Mouse (Mus musculus) embryonic facial prominence, embryonic 11.5 days (tissue): Measurements from ENCODE around the gene Spock1. TPM values are rescaled to one million over a fixed set of nuclear protein-coding genes. Genes with fewer than 3 reads are reported as not detected.
"Not testable (repeated sequence)": the region's sequence is repeated elsewhere in the genome, so short reads cannot be mapped to it uniquely, and the experiment has no call there.

Source experiments
- ATAC-seq: fragments of 200-750 bp; cut with Nextera tagmentation; replicated peaks from 2 replicates; pipeline ENCODE4 v1.8.0; 2017; ENCODE audit warnings: low read depth; ENCODE audit not compliant: insufficient number of reproducible peaks, low FRiP score, low TSS enrichment
- DNase-seq: peaks from one replicate; pipeline ENCODE4 v3.0.0-alpha.2; 2015; ENCODE audit warnings: low spot score
- H3K27ac ChIP-seq: fragments of 300-500 bp; sonication (generic); replicated peaks from 2 replicates; pipeline ENCODE4 v1.5.1; 2014; ENCODE audit warnings: mild to moderate bottlenecking, low read depth, low read length, control low read depth
- H3K27me3 ChIP-seq: fragments of 300-500 bp; sonication (generic); 2 replicates; pipeline ENCODE4 v1.6.1; 2014; ENCODE audit warnings: mild to moderate bottlenecking, low read length, moderate library complexity, mixed read lengths; ENCODE audit not compliant: control insufficient read depth, insufficient read depth
- H3K36me3 ChIP-seq: fragments of 300-500 bp; sonication (generic); replicated peaks from 2 replicates; pipeline ENCODE4 v1.6.1; 2014; ENCODE audit warnings: low read depth, mild to moderate bottlenecking, low read length, moderate library complexity, mixed read lengths; ENCODE audit not compliant: control insufficient read depth, insufficient read depth
- H3K4me1 ChIP-seq: fragments of 300-500 bp; sonication (generic); 2 replicates; pipeline ENCODE4 v1.6.1; 2014; ENCODE audit warnings: low read length, mixed read lengths; ENCODE audit not compliant: control insufficient read depth, insufficient read depth
- H3K4me2 ChIP-seq: fragments of 300-500 bp; sonication (generic); 2 replicates; pipeline ENCODE4 v1.6.1; 2014; ENCODE audit warnings: low read depth, mild to moderate bottlenecking, control low read depth, low read length, moderate library complexity
- H3K4me3 ChIP-seq: fragments of 300-500 bp; sonication (generic); 2 replicates; pipeline ENCODE4 v1.5.1; 2014; ENCODE audit warnings: low read depth, low read length, control low read depth
- H3K9ac ChIP-seq: fragments of 300-500 bp; sonication (generic); replicated peaks from 2 replicates; pipeline ENCODE4 v1.6.1; 2014; ENCODE audit warnings: mild to moderate bottlenecking, control low read depth, low read length
- H3K9me3 ChIP-seq: fragments of 300-500 bp; sonication (generic); replicated peaks from 2 replicates; pipeline ENCODE4 v1.6.1; 2016; ENCODE audit warnings: mild to moderate bottlenecking, low read length, inconsistent platforms, mixed read lengths; ENCODE audit not compliant: control insufficient read depth
- WGBS: fragments of 180-500 bp; shearing (Covaris S2); extraction: QIAGEN DNeasy Blood & Tissue Kit; methylation state at CpG from one replicate; pipeline ENCODE4 v1.1.7; 2014; 5-methylcytosine and 5-hydroxymethylcytosine counted together
- polyA plus RNA-seq: library from polyadenylated mRNA; unstranded; fragments of >200 nt; fragmentation: Nextera tagmentation; extraction: Ambion mirVana; gene quantifications from 2 replicates; pipeline ENCODE4 v1.2.1, GENCODE M21; 2014

Gene Spock1
- polyA plus RNA-seq, 1 experiment from 2014 or later, result 7.6 TPM

- Histone ChIP-seq H3K36me3 (no peaks in the 10 kb centered on the region), H3K4me2 (no peak overlapping the region), H3K9me3 (no peaks in the 10 kb centered on the region), H3K9ac (no peak overlapping the region), H3K4me1 (no peaks in the 10 kb centered on the region), H3K4me3 (no peak overlapping the region), H3K27ac (no peak overlapping the region), H3K27me3 (no peaks in the 10 kb centered on the region)
- 78% methylated on average over 7 of the region's 7 CpGs for WGBS
- ATAC-seq (no peak), DNase-seq (no peak)
Observed at GRCm38 (mm10) chr13:57496778-57497177, 411.4 kb downstream of the Spock1 start.

DNA sequence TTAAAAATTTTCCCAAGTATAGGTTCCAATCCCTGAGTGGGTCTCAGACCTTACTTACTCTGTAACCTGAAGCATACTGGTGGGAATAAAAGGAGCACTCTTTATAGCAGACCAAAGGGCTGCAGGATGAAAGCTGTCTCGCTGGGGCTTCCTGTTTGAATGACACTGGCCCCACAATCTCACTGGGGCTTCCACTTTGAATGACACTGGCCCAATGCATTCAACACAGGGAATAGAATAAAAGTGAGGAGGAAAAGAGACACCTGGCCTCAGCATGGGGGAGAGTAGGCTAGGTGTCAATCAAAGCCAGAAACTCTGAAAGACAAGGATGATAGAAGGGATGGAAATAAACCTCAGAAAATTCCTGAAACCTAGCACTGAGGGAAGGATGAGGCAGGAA is 413.3 kb downstream of the Spock1 start:
- H3K27ac ChIP-seq, result no peak overlapping the region
- no peak for ATAC-seq
- no peak overlapping the region for H3K4me2 ChIP-seq
- no peaks in the 10 kb centered on the region for H3K27me3 ChIP-seq
- H3K4me3 ChIP-seq, result no peak overlapping the region
- no peak for DNase-seq
- H3K9me3 ChIP-seq, result no peaks in the 10 kb centered on the region
- no peaks in the 10 kb centered on the region for H3K36me3 ChIP-seq
- no peaks in the 10 kb centered on the region for H3K4me1 ChIP-seq
- WGBS, result 36% methylated on average over 1 of the region's 1 CpGs
- H3K9ac ChIP-seq, result no peak overlapping the region

GRCm38 (mm10) chr13:57488926-57489325 is 419.2 kb downstream of the Spock1 start:
- H3K4me2 ChIP-seq, result no peak overlapping the region
- no peak overlapping the region for H3K27ac ChIP-seq
- no peaks in the 10 kb centered on the region for H3K9me3 ChIP-seq
- DNase-seq (no peak), ATAC-seq (no peak)
- H3K9ac ChIP-seq, result no peak overlapping the region
- no peak overlapping the region for H3K4me3 ChIP-seq
- no peaks in the 10 kb centered on the region for H3K4me1 ChIP-seq
- WGBS, result 87% methylated on average over 8 of the region's 8 CpGs
- H3K27me3 ChIP-seq, result no peaks in the 10 kb centered on the region
- H3K36me3 ChIP-seq, result no peaks in the 10 kb centered on the region

GRCm38 (mm10) chr13:57484426-57485168 is 423.5 kb downstream of the Spock1 start:
- H3K9ac ChIP-seq, result no peak overlapping the region
- no peaks in the 10 kb centered on the region for H3K36me3 ChIP-seq
- H3K27me3 ChIP-seq, result no peaks in the 10 kb centered on the region
- DNase-seq, result no peak
- 82% methylated on average over 16 of the region's 16 CpGs for whole genome bisulfite sequencing
- ATAC-seq, result no peak
- H3K4me3 ChIP-seq, result no peak overlapping the region
- H3K27ac ChIP-seq, result no peak overlapping the region
- no peaks in the 10 kb centered on the region for H3K9me3 ChIP-seq
- H3K4me1 ChIP-seq, result no peaks in the 10 kb centered on the region
- no peak overlapping the region for H3K4me2 ChIP-seq

DNA sequence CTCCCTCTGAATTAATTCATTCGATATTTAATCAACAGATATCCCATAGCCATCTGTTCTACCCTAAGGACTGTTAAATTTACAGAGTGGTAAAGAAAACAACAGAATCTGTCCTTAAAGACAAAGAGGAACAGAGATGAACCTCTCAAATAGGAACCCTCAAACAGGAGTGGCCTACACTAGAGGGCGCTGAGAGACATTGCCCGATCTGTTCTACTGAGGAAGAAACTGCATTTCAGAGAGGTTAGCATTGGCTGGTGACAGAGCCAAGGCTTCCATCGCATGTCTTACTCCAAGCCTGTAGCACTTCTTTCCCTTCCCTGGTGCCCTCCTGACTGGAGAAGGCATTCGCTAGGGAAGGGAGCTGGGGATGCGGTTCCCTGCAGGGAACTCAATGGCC is 431.4 kb downstream of the Spock1 start:
- Histone ChIP-seq H3K4me3 (no peak overlapping the region), H3K27ac (no peak overlapping the region), H3K27me3 (no peaks in the 10 kb centered on the region), H3K4me1 (no peaks in the 10 kb centered on the region), H3K9ac (no peak overlapping the region), H3K4me2 (no peak overlapping the region), H3K9me3 (no peaks in the 10 kb centered on the region), H3K36me3 (no peaks in the 10 kb centered on the region)
- 27% methylated on average over 6 of the region's 6 CpGs for WGBS
- peak; percentile 58 for DNase-seq
- ATAC-seq, result no peak

DNA sequence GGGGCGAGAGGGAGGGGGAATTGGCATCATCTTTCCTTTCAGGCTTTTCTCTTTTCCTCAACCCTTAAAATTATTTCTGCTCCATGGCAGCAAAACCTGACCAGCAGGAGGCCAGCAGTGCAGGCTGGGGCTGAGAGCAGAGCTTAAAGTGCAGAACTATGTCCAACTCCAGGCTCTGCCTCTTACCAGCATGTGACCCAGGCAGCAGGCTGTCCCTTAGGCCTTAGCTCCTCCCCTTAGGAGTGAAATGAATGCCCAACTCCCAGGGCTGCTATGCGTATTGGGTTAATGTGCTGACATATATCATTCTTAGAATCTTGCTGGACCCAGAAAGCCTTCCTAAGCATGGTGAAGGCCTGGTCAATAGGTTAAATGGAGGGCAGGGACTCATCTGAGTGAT is 434.1 kb downstream of the Spock1 start:
- H3K36me3 ChIP-seq, result no peaks in the 10 kb centered on the region
- H3K27ac ChIP-seq, result no peak overlapping the region
- DNase-seq (no peak), ATAC-seq (no peak)
- no peaks in the 10 kb centered on the region for H3K9me3 ChIP-seq
- no peak overlapping the region for H3K4me2 ChIP-seq
- WGBS, result 71% methylated on average over 2 of the region's 2 CpGs
- no peak overlapping the region for H3K9ac ChIP-seq
- no peak overlapping the region for H3K4me3 ChIP-seq
- no peaks in the 10 kb centered on the region for H3K27me3 ChIP-seq
- no peaks in the 10 kb centered on the region for H3K4me1 ChIP-seq

DNA sequence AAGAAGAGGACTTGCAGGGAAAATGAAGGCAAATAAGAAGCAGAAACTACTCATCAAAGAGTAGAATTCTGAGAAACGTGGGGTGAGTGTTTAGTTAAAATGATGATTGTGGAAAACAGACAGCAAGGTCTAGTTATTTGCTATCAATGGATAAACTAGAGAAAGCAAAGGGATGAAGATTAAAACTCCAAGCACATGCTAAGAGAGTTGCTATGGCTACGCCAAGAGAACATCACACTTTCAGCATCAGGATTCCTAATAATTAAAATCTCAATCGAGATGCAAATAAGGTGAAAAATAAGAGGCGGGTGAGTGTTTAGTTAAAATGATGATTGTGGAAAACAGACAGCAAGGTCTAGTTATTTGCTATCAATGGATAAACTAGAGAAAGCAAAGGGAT is 437.2 kb downstream of the Spock1 start:
- ATAC-seq, H3K9me3 ChIP-seq, H3K9ac ChIP-seq, DNase-seq, H3K36me3 ChIP-seq, H3K4me1 ChIP-seq, H3K27me3 ChIP-seq, H3K4me2 ChIP-seq, H3K27ac ChIP-seq, H3K4me3 ChIP-seq: not testable (repeated sequence)
- 81% methylated on average over 3 of the region's 4 CpGs for WGBS

GRCm38 (mm10) chr13:57459978-57460377 is 448.2 kb downstream of the Spock1 start:
- Histone ChIP-seq H3K36me3 (no peaks in the 10 kb centered on the region), H3K4me3 (no peak overlapping the region), H3K4me1 (no peaks in the 10 kb centered on the region), H3K9me3 (no peaks in the 10 kb centered on the region), H3K4me2 (no peak overlapping the region), H3K27me3 (no peaks in the 10 kb centered on the region), H3K9ac (no peak overlapping the region), H3K27ac (no peak overlapping the region)
- 90% methylated on average over 8 of the region's 8 CpGs for WGBS
- no peak for ATAC-seq
- no peak for DNase-seq
